Mouse (Mus musculus) gastrocnemius, postnatal 14 days (tissue): Measurements from ENCODE around the gene Phlda1. TPM values are rescaled to one million over a fixed set of nuclear protein-coding genes. Genes with fewer than 3 reads are reported as not detected.
A peak's percentile ranks its signal among the peaks of the same experiment; 100 is the strongest.

Source experiments
- DNase-seq: peaks from one replicate; pipeline ENCODE4 v3.0.0; 2021; ENCODE audit warnings: mixed read lengths
- intact Hi-C: fragments of 180-260 bp; cut with DNase I; formaldehyde crosslinking; loops from one replicate; pipeline ENCODE4 v1.15.1; 2025; ENCODE audit warnings: low total_unique reads
- total RNA-seq, 2 experiments: library from RNA; stranded (reverse); gene quantifications; 2 replicates each; pipeline ENCODE4 v1.2.3; 2021

Gene Phlda1
- total RNA-seq, 2 experiments from 2014 or later = 6.2 to 6.4 TPM

DNA sequence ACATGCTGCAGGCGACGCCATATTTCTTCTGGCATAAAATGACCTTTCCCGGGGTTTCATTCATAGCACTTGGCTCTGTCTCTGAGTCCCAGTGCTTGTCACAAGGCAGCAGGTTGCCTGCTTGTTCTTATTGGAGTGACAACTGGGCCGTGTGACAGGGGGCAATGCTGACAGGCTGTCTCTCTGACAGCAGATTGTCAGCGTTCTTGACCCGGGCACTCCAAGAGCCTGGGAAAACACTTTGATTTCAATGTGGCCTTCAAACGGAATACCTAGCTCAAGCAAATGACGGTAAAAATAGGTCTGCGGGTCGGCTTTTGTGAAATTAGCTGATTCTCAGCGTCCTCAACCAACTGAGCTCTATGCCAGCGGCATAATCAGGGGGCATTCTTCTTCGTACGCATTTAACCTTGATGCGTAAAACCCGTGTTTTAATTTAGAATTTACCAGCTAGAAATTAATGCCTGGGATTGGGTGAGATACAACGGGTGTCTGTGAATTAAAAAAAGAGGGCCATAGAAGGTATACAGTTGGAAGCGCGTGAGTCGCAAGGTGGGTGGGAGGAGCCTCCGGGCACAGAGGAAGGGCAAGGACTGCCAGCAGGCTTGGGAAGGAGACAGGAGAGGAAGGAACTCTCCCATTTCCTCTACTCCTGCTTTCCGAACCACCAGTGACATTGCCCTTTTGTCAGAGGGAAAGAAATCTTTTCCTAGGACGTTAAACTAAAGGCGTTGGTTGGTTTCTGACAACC is 13.7 kb downstream of the Phlda1 start:
- intact Hi-C loops = no loop called here
- no peak for DNase-seq

DNA sequence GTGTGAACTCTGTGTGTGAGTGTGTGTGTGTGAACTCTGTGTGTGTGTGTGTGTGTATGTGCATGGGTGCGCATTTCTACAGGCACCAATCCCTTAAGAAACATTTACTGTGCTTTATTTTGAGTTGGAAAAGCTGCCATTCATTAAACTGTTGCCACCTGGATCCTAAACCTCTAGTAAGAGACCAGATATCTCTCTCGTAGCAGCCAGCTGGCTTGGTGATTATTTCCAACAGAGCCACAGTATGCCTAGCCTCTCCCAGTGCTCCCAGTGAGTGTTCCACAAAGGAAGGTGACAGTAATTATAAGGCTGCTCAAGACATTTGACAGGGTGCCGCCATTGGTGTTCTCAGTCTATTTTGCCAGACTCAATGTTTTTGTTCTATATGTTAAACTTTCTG is 14.5 kb downstream of the Phlda1 start:
- intact Hi-C loops = no loop called here
- no peak for DNase-seq

DNA sequence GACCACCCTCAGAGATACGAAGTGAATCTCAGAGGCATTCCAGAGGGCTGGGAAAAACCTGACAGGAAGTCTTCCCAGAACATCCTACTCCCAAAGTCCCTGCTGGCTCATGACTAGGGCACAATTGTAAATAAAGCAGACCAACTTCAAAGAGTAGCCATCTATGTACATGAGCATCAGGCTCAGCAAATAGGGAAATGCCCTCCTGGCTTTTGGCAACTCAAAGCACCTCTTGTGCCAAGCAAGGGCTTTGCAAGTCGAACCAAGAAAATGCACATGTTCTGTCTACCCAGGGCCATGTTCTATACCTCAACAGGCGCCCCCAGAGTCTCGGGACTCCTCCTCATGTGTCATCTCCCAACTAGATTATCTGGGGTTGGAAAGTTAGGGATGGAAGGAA is 15.6 kb downstream of the Phlda1 start:
- intact Hi-C loops = no loop called here
- DNase-seq = no peak

DNA sequence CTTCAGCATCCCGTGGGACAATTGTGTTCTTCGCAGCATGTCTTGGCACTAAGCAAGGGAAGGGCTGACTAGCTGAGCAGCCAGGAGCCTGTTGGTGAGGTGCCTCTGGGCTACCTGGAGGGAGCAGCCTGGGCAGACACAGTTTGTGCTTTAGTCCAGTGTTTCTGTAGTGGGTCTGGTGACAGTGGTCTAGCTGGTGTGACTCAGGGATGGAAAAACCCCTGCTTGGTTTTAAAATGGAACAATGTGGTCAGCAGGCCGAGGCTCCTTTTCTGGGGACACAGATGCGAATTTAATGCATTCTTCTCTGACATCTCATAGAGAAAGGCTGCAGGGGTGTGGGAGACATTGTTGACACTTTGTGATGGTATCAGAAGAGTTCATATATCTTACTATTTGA is 16.1 kb downstream of the Phlda1 start:
- no peak for DNase-seq
- intact Hi-C loops = no loop called here

DNA sequence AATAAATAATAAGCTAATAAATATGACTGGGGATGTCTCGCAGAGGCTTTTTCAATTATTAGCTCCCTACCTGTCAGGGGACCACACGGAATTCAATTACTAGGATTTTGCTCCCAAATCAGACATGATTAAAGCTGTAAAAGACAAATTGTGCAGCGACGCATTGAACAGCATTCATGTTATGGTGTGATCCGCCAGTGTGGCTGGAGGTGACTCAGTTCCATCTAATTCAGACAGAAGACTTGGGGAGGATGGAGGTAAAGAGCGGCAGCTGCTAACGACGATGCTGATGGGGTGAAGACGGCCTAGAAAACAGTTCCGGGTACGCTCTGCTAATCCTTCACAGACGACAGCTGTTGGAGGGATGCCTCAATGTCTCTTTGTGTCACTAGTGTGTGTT is 17.8 kb downstream of the Phlda1 start:
- intact Hi-C loops = no loop called here
- DNase-seq = no peak

DNA sequence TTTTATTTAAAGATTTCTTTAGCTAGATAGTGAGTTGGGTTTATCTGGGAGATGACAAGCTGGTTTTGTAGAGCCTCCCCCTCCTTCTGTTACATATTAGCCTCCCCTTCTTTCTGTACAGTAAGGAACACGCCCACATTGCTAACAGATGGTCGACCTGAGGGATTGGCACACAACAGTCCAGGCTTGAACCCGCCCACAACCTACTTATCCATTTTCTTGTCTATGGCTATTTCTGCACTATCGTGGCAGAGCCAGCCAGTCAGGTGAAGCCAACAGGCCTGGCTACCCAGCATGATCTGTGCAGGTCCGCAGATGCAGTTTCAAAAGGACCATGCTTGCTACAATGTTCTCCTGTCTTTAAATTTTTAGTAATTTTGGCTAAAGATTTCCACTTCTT is 21.0 kb downstream of the Phlda1 start:
- intact Hi-C loops = no loop called here
- no peak for DNase-seq

DNA sequence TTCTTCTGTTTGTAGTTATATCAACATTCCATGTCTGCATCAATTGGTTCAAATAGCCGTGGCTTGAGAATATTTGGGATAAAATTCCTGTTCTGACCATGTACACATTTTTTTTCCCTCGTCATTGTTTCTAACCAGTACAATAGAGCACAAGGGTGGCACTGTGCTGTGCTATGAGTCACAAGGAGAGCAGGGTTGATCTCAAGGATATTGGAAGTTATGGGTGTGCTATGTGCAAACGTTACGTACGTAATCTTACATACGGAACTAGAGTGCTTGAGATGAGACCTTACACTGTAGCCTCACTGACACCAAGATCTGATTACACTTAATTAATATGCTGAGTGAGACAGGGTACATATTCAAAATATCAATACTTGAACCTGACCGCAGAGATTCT is 21.5 kb downstream of the Phlda1 start:
- intact Hi-C loops = no loop called here
- DNase-seq = no peak

DNA sequence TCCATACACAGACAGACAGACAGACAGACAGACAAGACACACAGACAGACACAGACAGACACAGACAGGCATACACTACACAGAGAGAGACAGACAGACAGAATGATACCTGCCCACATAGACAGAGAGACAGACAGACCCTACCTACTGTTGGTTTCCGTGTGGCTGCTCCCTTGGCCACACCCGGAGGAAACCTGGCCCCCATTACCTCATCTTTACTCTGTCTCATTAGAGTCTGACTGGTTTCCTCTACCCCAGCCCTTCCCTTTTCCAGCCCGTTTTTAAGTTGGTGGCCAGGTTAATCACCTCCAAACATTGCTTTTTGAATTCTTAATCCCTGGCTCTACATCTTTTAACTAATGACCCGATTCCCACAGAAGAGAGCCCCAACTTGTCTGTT is 22.2 kb downstream of the Phlda1 start:
- DNase-seq = no peak

DNA sequence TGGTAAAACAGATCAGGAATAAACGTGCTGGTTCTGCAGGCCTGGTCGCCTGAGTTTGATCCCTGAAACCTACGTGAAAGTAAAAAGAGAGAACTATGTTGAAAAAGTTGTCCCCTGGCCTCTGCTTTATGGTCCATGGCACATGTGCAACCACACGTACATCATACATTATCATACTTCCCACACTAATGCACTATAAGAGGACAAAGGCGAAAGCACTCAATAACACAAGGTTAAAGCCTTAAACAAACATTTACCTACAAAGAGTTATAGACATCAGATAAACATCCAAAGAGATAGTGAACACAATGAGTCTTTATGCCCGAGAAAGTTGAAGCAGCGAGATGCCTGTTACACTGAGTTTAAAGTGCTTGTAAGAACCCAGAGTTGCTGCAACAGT is 24.3 kb downstream of the Phlda1 start:
- no peak for DNase-seq
- intact Hi-C loops = no loop called here

More for the DNA sequence above, 22.2 kb downstream of the Phlda1 start:
- intact Hi-C loops = no loop called here

DNA sequence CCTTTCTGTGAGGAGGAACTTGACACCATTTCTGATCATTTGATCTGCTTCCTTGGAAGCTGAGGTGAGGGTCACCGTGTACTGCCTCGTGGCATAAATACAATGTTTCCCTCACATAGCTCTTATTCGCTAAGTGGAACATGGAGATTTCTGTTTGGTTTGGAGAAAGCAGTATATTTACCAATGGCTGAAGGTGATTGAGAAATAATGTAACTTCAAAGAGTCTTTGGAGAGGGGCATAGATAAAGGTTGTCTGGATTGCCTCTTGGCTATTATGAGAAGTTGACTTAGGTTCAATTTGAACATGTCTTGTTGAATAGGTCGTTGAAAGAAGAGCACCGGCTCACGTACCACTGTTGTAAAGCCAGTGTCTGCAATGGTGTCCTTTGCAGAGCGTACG is 28.6 kb downstream of the Phlda1 start:
- intact Hi-C loops = no loop called here
- DNase-seq = no peak

DNA sequence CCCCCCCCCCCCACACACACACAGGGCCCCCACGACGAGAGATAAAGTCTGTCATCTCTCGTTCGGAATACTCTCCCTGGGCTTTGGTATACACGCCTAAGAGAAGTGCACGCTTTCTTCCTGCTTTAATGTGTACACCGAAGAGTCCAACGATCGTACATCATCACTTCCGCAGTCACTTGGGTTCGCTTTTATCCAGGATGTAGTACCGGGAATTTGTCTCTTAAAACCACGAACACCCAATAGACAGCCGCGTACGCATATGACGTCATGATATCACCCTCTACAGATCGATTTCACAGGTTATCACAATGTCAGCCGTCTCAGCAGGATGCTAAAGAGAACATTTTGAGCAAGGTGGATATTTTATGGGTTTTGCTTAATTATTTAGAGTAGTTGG is 31.3 kb downstream of the Phlda1 start:
- intact Hi-C loops = no loop called here
- DNase-seq = no peak

DNA sequence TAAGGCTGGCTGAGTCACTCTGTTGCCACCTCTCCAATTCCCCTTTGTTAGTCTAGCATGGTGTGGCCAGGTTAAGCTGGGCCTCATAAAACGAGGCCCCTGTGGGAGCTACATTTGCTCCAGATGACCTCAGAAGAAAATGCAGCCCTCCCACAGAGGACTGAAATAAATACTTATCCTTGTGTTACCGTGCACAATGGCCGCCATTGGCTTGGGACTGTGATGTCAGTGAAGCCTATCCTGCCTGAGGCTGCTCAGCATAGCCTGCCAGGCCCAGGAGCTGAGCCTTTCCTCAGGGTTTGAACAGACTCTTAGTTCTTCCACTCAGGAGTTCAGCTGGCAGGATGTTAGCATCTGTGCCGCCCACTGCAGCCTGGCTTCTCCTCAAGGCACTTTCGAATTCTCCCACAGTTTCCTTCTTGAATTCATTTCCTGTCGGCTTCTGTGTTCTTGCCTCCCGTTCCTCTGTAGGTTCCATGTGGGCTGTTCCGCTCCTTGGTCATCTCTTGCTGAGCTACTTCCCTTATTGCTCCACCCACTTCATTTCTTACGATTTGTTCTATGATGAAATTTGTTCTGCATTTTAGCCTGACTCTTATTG is 33.7 kb downstream of the Phlda1 start:
- peak; percentile 15 for DNase-seq
- intact Hi-C loops = no loop called here

DNA sequence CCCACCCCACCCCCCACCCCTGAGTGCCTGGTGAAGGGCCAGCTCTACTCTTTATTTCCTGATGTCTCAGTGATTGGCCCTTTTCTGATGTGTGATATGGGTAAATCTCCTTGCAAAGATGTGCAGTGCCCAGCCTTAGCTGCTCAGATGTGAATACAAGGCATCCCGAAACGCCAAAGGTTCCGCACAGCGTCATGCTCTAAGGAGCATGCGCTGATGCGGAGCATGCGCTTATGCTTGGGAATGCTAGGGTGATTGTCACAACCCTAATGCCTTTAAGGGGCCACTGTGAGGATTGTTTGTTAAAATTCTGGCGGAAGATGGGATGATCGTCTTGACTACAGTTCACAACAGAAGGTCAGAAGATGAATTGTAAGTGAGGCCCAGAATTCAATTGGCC is 34.6 kb downstream of the Phlda1 start:
- intact Hi-C loops = no loop called here
- no peak for DNase-seq

DNA sequence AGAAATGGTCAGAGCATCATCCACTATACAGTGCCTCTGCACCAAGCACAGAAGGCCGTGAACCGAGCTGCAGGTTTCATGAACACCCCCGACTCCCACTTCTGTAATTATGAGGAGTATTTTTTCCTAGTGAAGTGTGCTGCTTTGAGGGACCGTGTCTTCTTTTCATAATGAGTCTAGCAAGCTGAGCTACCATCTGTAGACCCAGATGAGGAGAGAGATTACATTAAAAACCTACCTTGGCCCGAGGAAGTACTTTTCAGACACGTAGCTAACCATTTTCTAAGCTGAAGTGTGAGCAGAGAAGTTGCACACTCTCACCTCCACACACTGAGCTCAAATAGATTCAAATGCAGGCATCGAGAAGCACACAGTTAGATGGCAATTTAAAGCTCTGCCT is 37.0 kb downstream of the Phlda1 start:
- DNase-seq = no peak
- intact Hi-C loops = no loop called here

DNA sequence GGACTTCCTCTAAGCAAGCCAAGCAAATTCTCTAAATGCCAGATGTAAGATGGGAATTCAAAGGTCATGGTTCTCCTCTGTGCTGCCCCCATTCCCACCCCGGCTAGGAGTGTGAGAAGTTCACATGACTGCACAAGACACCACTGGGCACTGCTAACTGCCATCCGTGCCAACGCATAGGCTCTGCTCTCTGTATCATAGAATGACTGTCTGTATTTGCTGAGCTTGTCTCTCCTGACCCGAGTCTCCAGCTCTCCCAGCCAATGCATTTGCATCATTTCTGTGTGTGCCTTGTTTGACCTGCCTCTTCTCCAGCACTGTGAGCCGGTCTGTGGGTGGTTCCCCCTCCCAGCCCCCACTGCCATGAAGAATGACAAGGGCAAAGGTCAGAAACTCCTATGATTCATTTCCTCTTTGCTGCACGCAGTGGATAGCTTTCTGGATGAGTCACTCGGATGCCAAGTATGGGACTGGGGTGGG is 37.7 kb downstream of the Phlda1 start:
- intact Hi-C loops = no loop called here
- DNase-seq = peak; percentile 14

DNA sequence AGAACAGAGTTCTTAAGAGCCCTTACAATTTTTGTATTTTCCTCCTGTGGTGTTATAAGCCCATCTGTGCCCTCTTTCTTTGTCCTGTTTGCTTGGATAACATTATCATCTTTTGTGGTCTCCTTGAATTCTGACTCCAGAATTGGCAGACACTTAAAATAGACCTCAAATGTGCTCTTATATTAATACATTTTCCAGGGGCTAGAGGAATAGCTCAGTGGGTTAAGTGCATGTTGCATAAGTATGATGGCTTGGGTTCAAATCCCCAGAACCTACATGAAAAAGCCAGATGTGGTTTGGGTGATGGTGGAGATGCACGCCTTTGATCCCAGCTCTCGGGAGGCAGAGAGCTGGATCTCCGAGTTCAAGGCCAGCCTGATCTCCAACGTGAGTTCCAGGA is 38.2 kb downstream of the Phlda1 start:
- intact Hi-C loops = no loop called here

DNA sequence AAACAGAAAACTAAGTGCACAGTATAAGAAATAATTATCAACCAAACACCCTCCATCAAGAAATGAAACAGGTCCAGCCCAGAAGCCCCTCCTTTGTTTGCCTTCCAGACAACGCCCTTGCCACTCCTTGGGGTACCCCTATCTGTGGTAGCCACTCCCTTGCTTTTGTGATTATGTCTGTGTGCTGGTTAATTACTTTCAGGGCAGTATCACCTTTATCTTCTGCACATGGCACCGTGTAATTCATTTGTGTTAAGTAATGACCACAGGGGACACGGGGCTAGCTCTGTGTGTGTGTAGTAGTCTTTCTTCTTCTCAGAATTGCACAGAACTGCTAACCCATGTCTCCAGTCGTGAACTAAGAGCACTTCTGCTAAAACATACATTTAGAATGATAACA is 39.6 kb downstream of the Phlda1 start:
- no peak for DNase-seq
- intact Hi-C loops = no loop called here

More for the DNA sequence above, 38.2 kb downstream of the Phlda1 start:
- DNase-seq = no peak

DNA sequence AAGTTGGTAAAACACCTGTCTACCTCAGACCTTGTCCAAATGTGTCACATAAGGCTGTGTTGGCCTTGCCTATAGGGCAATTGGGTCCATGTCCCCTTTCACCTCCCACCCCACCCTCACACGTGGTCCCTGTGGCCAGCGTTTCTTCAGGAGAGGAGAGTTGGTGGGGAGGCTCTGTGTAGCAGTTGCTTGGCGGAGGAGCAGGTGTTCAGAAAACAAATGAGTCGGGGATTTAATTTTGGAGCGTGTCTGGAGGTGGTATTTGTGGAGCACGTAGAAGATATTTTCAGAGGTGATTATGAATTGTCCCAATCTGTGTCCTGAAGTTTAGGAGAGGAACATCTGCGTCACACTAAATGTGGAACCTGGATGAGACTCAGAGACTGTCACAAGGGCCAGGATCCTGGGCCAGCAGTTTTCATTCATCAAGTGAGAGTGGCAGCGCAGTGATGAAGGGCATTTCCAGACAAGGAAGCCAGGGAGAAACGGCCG is 41.8 kb downstream of the Phlda1 start:
- intact Hi-C loops = no loop called here

DNA sequence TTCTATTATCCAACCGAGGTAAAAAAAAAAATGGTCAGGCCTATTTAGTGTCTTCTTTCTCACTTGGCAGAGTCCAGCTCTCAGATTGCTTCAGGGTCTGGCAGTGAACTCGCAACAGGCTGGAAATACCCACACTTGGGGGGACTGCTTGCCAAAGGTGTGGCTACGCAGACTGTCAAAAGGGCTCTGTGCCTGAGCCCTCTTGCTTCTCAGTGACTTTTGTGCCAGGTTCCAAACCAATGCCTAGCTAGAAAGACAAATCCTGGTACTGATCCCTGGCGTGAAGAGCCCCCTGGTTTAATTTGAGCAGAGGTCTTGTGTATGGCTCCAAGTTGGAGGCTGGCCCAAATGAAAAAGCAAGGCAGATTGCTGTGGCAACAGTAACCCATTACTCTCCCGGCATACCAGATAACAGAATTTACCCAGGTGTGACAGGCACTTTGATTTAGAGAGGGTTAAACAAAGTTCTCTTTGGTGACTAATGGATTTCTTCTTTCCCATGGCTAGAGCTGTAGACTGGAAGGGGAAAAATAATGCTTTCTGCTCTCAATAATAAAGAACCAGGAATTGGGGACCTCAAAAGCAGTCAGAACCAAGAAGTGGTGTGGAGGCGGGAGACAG is 44.1 kb downstream of the Phlda1 start:
- peak; percentile 63 for DNase-seq
- intact Hi-C loops = no loop called here

More for the DNA sequence above, 41.8 kb downstream of the Phlda1 start:
- DNase-seq = no peak

DNA sequence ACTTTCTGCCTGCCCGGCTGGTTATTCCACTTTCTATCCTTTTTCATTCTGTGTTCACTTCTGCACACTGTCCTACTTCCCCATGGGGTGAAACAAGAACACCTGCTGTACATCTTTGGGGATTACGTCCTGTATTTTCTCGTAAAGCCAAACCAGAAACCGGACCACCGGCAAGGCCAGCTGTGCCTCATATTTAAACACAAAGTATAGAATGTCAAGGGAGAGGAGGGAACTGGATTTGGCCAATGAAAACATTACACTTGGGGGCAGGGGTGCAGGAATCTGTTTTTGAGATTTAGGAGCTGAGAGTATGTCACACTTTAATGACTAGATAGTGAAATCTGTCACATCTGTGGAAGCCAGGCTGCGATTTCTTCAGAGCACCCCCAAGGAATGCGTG is 47.6 kb downstream of the Phlda1 start:
- no peak for DNase-seq
- intact Hi-C loops = no loop called here

DNA sequence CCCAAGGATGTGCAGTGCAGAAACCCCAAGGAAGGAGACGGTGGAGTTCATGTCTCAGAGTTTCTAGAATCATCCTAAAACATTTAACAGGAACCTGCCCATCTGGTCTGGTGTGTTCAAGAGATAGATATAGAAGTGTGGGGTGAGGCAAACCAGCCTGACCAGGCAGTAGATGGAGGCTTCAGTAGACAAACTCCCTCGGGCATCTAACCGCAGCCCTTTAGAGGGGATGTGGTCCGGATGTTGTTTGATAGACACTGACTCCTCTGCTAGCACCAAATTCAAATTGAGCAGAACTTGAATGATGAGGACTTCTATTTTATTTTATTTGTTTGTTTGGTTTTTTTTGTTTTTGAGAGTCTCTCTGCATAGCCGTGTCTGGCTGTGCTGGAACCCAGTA is 48.6 kb downstream of the Phlda1 start:
- DNase-seq = no peak
- intact Hi-C loops = no loop called here
